8 mouse cellular contexts compared by ENCODE assay signal in genomic region chr3:69127346-69127678, GRCm38 (mm10). TPM values are rescaled to one million over a fixed set of nuclear protein-coding genes. Genes with fewer than 3 reads are reported as not detected.
DNase-seq lines count a peak whose midpoint lies in the region; ATAC-seq lines count a peak whose summit lies in the region.

No protein-coding gene starts in this region.

- H3K4me3 ChIP-seq in kidney, embryonic 16.5 days (ENCODE audit: low read length): peak overlapping the region; percentile 97
- peak overlapping the region; percentile 98 for H3K4me3 ChIP-seq in hindbrain, embryonic 15.5 days
- peak overlapping the region; percentile 94 for H3K4me3 ChIP-seq in midbrain, embryonic 15.5 days

- peak; percentile 72 for ATAC-seq in kidney, embryonic 16.5 days (ENCODE audit: low FRiP score, low TSS enrichment)
- ATAC-seq in hindbrain, embryonic 15.5 days (ENCODE audit: low FRiP score, low read depth): no peak; the same call in 1 of the 2 replicates
- ATAC-seq in midbrain, embryonic 15.5 days (replicated peaks): peak; percentile 74

- H3K36me3 ChIP-seq in kidney, embryonic 16.5 days (ENCODE audit: insufficient read depth, low read length): no peaks in the 10 kb centered on the region
- no peaks in the 10 kb centered on the region for H3K36me3 ChIP-seq in hindbrain, embryonic 15.5 days
- H3K36me3 ChIP-seq in midbrain, embryonic 15.5 days (replicated peaks): no peaks in the 10 kb centered on the region

- peak overlapping the region; percentile 96 for H3K27ac ChIP-seq in kidney, embryonic 16.5 days (ENCODE audit: low read length)
- H3K27ac ChIP-seq in hindbrain, embryonic 15.5 days (replicated peaks): peak overlapping the region; percentile 98
- peak overlapping the region; percentile 96 for H3K27ac ChIP-seq in midbrain, embryonic 15.5 days

- H3K9ac ChIP-seq in kidney, embryonic 16.5 days (replicated peaks; ENCODE audit: low read length): peak overlapping the region; percentile 97
- peak overlapping the region; percentile 50 for H3K9ac ChIP-seq in hindbrain, embryonic 15.5 days
- H3K9ac ChIP-seq in midbrain, embryonic 15.5 days: peak overlapping the region; percentile 38

- H3K4me1 ChIP-seq in kidney, embryonic 16.5 days (ENCODE audit: insufficient read depth, low read length): peaks cover 11% of the 10 kb centered on the region
- H3K4me1 ChIP-seq in hindbrain, embryonic 15.5 days (replicated peaks): peaks cover 25% of the 10 kb centered on the region
- peaks cover 22% of the 10 kb centered on the region for H3K4me1 ChIP-seq in midbrain, embryonic 15.5 days

- H3K27me3 ChIP-seq in kidney, embryonic 16.5 days (ENCODE audit: insufficient read depth, low read length): peaks cover 2% of the 10 kb centered on the region; the same call in 1 of the 2 replicates
- no peaks in the 10 kb centered on the region for H3K27me3 ChIP-seq in hindbrain, embryonic 15.5 days
- peaks cover 2% of the 10 kb centered on the region; the same call in 1 of the 2 replicates for H3K27me3 ChIP-seq in midbrain, embryonic 15.5 days (replicated peaks)

- H3K4me2 ChIP-seq in kidney, embryonic 16.5 days (replicated peaks; ENCODE audit: low read depth, low read length): peak overlapping the region; percentile 87
- H3K4me2 ChIP-seq in hindbrain, embryonic 15.5 days: peak overlapping the region; percentile 92
- peak overlapping the region; percentile 80 for H3K4me2 ChIP-seq in midbrain, embryonic 15.5 days

- WGBS in kidney, embryonic 16.5 days: 0% methylated on average over 10 of the region's 10 CpGs
- WGBS in hindbrain, embryonic 15.5 days: under 1% methylated on average over 10 of the region's 10 CpGs
- WGBS in midbrain, embryonic 15.5 days: under 1% methylated on average over 10 of the region's 10 CpGs

- DNase-seq in kidney, adult 18-20 months: no peak
- DNase-seq in c-Kit-positive CD71-negative TER-119-negative erythroid progenitor cells, embryonic 14.5 days (ENCODE audit: low read depth): peak; percentile 36
- no peak for DNase-seq in spleen, postnatal 10 days (ENCODE audit: low spot score in 2 of 2)
- DNase-seq in gastrocnemius, postnatal 25 days: no peak
- DNase-seq in cerebellum, adult 8-10 months: no peak

- no peaks in the 10 kb centered on the region for H3K9me3 ChIP-seq in kidney, embryonic 16.5 days (ENCODE audit: low read length)
- no peaks in the 10 kb centered on the region for H3K9me3 ChIP-seq in hindbrain, embryonic 15.5 days
- H3K9me3 ChIP-seq in midbrain, embryonic 15.5 days: no peaks in the 10 kb centered on the region

RNA-seq across cellular contexts. Expression of gene Kpna4, which starts 0.4 kb away (rescaled TPM):
- 27.8 and 30.6 TPM in 2 replicates for polyA plus RNA-seq in kidney, embryonic 16.5 days (2015; fragmentation: Nextera tagmentation; extraction: Ambion mirVana)
- 32.1 and 33.5 TPM in 2 replicates for polyA plus RNA-seq in hindbrain, embryonic 15.5 days (2015; fragmentation: Nextera tagmentation; extraction: Ambion mirVana)
- polyA plus RNA-seq in midbrain, embryonic 15.5 days (2015; fragmentation: Nextera tagmentation; extraction: Ambion mirVana): 33.0 and 34.9 TPM in 2 replicates
- total RNA-seq in gastrocnemius, postnatal 25 days (2021): 10 to 100 TPM; 87.8 to 92.6 TPM

Comparison
In these comparisons a context has a peak if more than half of its experiments do, and no peak if none do; other contexts are left out.
1. H3K9ac ChIP-seq: peak in every context shown above with its lines; median percentile 97 in kidney, embryonic 16.5 days; 50 in hindbrain, embryonic 15.5 days; 38 in midbrain, embryonic 15.5 days.